Mouse (Mus musculus): ENCODE data around the gene Slc27a4. TPM values are rescaled to one million over a fixed set of nuclear protein-coding genes. Genes with fewer than 3 reads are reported as not detected.

The Slc27a4 gene
- polyA plus RNA-seq, 1 experiment from 2014 or later: 11.8 TPM

DNA sequence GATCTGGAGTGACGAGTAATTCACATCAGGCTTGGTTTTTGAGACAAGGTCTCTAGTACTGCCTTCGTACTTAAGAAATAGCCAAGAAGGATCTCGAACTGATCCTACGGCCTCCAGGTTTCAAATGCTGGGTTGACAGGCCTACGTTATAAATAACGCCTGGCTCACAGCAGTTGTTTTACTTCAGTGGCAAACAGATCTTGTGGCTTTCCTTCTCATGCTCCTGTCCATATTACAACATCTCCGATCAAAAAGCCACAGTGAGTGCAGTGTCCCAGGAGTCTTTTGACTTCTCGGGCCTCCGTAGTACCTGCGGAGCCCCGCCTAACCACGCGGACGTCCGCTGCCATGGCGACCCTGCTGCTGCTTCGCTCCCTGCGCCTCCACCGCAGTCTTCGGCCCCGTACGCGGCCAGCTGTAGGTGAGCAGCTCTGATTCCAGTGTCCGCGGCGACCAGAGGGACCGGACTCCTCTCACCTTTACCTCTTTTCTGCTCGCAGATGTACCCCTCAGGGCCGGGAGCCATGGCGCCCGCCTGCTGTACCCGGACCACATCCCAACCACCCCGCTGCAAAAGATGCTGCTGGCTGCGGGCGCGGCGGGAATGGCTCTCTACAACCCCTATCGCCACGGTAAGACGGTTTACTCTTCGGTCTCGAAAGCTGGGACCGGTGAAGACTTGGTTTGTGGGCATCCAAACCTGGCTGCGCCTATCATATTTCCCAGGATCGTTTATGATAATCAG lies 14.3 kb upstream of the Slc27a4 start, which contains the start of gene Trub2:
Trub2 (minus strand) TSS at position 566 of the 745 bp plus-strand sequence.
- peaks cover 6% of the 10 kb centered on the region; the same call in 1 of the 2 replicates for H3K4me1 ChIP-seq (ENCODE audit: insufficient read depth, low read depth, low read length)
- under 1% methylated on average over 45 of the region's 45 CpGs for WGBS
- H3K27ac ChIP-seq (ENCODE audit: low read length): peak within 1 kb of the TSS; percentile 82
- peak; percentile 89 for DNase-seq (ENCODE audit: low spot score)
- peak within 1 kb of the TSS; percentile 70 for H3K9ac ChIP-seq (replicated peaks; ENCODE audit: low read depth)
- H3K4me2 ChIP-seq (replicated peaks; ENCODE audit: low read depth, low read length): peak within 1 kb of the TSS; percentile 92
- TF ChIP-seq EP300 (IDR thresholded peaks at IDR 0.05) (no peak; the same call in 1 of the 2 replicates), CTCF (IDR thresholded peaks at IDR 0.05) (no peak)
- peak; percentile 94 for ATAC-seq
- H3K4me3 ChIP-seq (ENCODE audit: low read depth, low read length): peak within 1 kb of the TSS; percentile 65
- no peaks in the 10 kb centered on the region for H3K9me3 ChIP-seq (ENCODE audit: low read length)
- no peaks in the 10 kb centered on the region for H3K27me3 ChIP-seq (replicated peaks; ENCODE audit: insufficient read depth, low read length)
- no peaks in the 10 kb centered on the region; the same call in 1 of the 2 replicates for H3K36me3 ChIP-seq (ENCODE audit: insufficient read depth, low read length)

GRCm38 (mm10) chr2:29792772-29793487 lies 9.5 kb upstream of the Slc27a4 start:
- no peak for TF ChIP-seq EP300 (IDR thresholded peaks at IDR 0.05)
- no peak for TF ChIP-seq CTCF (IDR thresholded peaks at IDR 0.05)
- ATAC-seq (no peak), DNase-seq (ENCODE audit: low spot score) (no peak)
- Histone ChIP-seq H3K9ac (replicated peaks; ENCODE audit: low read depth) (no peak overlapping the region), H3K4me1 (ENCODE audit: insufficient read depth, low read depth, low read length) (peaks cover 3% of the 10 kb centered on the region; the same call in 1 of the 2 replicates), H3K4me3 (ENCODE audit: low read depth, low read length) (no peak overlapping the region), H3K4me2 (replicated peaks; ENCODE audit: low read depth, low read length) (no peak overlapping the region), H3K9me3 (ENCODE audit: low read length) (no peaks in the 10 kb centered on the region), H3K27ac (ENCODE audit: low read length) (no peak overlapping the region), H3K27me3 (replicated peaks; ENCODE audit: insufficient read depth, low read length) (no peaks in the 10 kb centered on the region), H3K36me3 (ENCODE audit: insufficient read depth, low read length) (no peaks in the 10 kb centered on the region)
- 91% methylated on average over 2 of the region's 2 CpGs for WGBS

GRCm38 (mm10) chr2:29802827-29803201 lies 380 bp downstream of the Slc27a4 start:
- TF ChIP-seq CTCF (IDR thresholded peaks at IDR 0.05): no peak
- no peak for TF ChIP-seq EP300 (IDR thresholded peaks at IDR 0.05)
- peak; percentile 40 for DNase-seq (ENCODE audit: low spot score)
- WGBS: 0% methylated on average over 17 of the region's 39 CpGs
- Histone ChIP-seq H3K4me2 (replicated peaks; ENCODE audit: low read depth, low read length) (peak overlapping the region; percentile 87), H3K9me3 (ENCODE audit: low read length) (no peaks in the 10 kb centered on the region), H3K27me3 (replicated peaks; ENCODE audit: insufficient read depth, low read length) (no peaks in the 10 kb centered on the region), H3K4me1 (ENCODE audit: insufficient read depth, low read depth, low read length) (peaks cover 11% of the 10 kb centered on the region), H3K4me3 (ENCODE audit: low read depth, low read length) (peak overlapping the region; percentile 77), H3K9ac (replicated peaks; ENCODE audit: low read depth) (peak overlapping the region; percentile 82), H3K36me3 (ENCODE audit: insufficient read depth, low read length) (peaks cover 14% of the 10 kb centered on the region; the same call in 1 of the 2 replicates), H3K27ac (ENCODE audit: low read length) (peak overlapping the region; percentile 63)
- peak; percentile 71 for ATAC-seq

- Histone ChIP-seq H3K36me3 (ENCODE audit: insufficient read depth, low read length) (peaks cover 14% of the 10 kb centered on the region; the same call in 1 of the 2 replicates), H3K27me3 (replicated peaks; ENCODE audit: insufficient read depth, low read length) (no peaks in the 10 kb centered on the region), H3K4me2 (replicated peaks; ENCODE audit: low read depth, low read length) (peak overlapping the region; percentile 87), H3K9ac (replicated peaks; ENCODE audit: low read depth) (peak overlapping the region; percentile 82; the same call in 1 of the 2 replicates), H3K9me3 (ENCODE audit: low read length) (no peaks in the 10 kb centered on the region), H3K27ac (ENCODE audit: low read length) (no peak overlapping the region; the same call in 1 of the 2 replicates), H3K4me3 (ENCODE audit: low read depth, low read length) (peak overlapping the region; percentile 77), H3K4me1 (ENCODE audit: insufficient read depth, low read depth, low read length) (peaks cover 11% of the 10 kb centered on the region)
- 12% methylated on average over 6 of the region's 6 CpGs for WGBS
- TF ChIP-seq CTCF (IDR thresholded peaks at IDR 0.05): peak; percentile 66
- no peak for TF ChIP-seq EP300 (IDR thresholded peaks at IDR 0.05)
- ATAC-seq (peak; percentile 28; the same call in 1 of the 2 replicates), DNase-seq (ENCODE audit: low spot score) (peak; percentile 56)
These were observed 982 bp downstream of the Slc27a4 start for GRCm38 (mm10) chr2:29803400-29803831.

DNA sequence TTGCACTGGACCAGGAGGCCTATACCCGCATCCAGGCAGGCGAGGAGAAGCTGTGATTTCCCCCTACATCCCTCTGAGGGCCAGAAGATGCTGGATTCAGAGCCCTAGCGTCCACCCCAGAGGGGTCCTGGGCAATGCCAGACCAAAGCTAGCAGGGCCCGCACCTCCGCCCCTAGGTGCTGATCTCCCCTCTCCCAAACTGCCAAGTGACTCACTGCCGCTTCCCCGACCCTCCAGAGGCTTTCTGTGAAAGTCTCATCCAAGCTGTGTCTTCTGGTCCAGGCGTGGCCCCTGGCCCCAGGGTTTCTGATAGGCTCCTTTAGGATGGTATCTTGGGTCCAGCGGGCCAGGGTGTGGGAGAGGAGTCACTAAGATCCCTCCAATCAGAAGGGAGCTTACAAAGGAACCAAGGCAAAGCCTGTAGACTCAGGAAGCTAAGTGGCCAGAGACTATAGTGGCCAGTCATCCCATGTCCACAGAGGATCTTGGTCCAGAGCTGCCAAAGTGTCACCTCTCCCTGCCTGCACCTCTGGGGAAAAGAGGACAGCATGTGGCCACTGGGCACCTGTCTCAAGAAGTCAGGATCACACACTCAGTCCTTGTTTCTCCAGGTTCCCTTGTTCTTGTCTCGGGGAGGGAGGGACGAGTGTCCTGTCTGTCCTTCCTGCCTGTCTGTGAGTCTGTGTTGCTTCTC lies 13.4 kb downstream of the Slc27a4 start:
- Histone ChIP-seq H3K9ac (replicated peaks; ENCODE audit: low read depth) (no peak overlapping the region), H3K4me2 (replicated peaks; ENCODE audit: low read depth, low read length) (no peak overlapping the region), H3K4me1 (ENCODE audit: insufficient read depth, low read depth, low read length) (no peaks in the 10 kb centered on the region; the same call in 1 of the 2 replicates), H3K36me3 (ENCODE audit: insufficient read depth, low read length) (peaks cover 31% of the 10 kb centered on the region), H3K27ac (ENCODE audit: low read length) (no peak overlapping the region), H3K27me3 (replicated peaks; ENCODE audit: insufficient read depth, low read length) (no peaks in the 10 kb centered on the region), H3K9me3 (ENCODE audit: low read length) (no peaks in the 10 kb centered on the region), H3K4me3 (ENCODE audit: low read depth, low read length) (no peak overlapping the region)
- DNase-seq (ENCODE audit: low spot score) (no peak), ATAC-seq (no peak)
- WGBS: 78% methylated on average over 11 of the region's 11 CpGs
- TF ChIP-seq EP300 (IDR thresholded peaks at IDR 0.05): no peak
- TF ChIP-seq CTCF (IDR thresholded peaks at IDR 0.05): no peak
